Mouse (Mus musculus) monocyte, adult 2 months (primary cell): Measurements from ENCODE around the gene Adgrl2.

Source experiments
- DNase-seq, 2 experiments: peaks; one replicate each; pipeline ENCODE4 v3.0.0; 2022; ENCODE audit warnings: low spot score in 2 of 2, low read depth in 1 of 2

Adgrl2 gene

GRCm38 (mm10) chr3:148990531-148991003 lies at the start of gene Adgrl2:
Gene Adgrl2, minus strand, starts transcription at chr3:148990555.
- no peak for DNase-seq

DNA sequence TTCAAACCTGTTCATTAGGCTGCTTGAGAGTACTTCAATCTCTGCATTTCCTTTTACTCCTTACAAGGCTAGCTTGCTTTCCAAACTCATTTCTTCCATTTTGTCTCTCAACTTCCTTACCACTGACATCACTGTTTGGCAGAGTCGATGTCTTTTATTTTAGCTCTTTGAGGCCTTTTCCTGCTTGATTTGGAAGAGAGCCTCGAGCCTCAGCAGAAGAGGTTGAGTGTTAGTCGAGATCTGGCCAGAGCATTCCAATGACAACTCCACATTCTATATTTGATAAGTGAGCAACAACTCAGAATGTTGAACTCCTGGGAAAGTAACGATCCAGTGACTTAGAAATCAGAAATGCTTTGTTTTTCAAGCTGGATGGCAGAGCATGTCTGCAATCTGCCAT lies 48.4 kb upstream of the Adgrl2 start:
- no peak for DNase-seq

GRCm38 (mm10) chr3:149019925-149020324 lies 29.6 kb upstream of the Adgrl2 start:
- DNase-seq: no peak

GRCm38 (mm10) chr3:149009311-149009710 lies 19.0 kb upstream of the Adgrl2 start:
- DNase-seq: no peak

GRCm38 (mm10) chr3:149008634-149009023 lies 18.3 kb upstream of the Adgrl2 start:
- DNase-seq: no peak

GRCm38 (mm10) chr3:149007860-149008633 lies 17.7 kb upstream of the Adgrl2 start:
- no peak for DNase-seq

- no peak for DNase-seq
Measured at GRCm38 (mm10) chr3:149001364-149001763, 11.0 kb upstream of the Adgrl2 start.

- no peak for DNase-seq
Measured at GRCm38 (mm10) chr3:148998661-148999060, 8.3 kb upstream of the Adgrl2 start.

DNA sequence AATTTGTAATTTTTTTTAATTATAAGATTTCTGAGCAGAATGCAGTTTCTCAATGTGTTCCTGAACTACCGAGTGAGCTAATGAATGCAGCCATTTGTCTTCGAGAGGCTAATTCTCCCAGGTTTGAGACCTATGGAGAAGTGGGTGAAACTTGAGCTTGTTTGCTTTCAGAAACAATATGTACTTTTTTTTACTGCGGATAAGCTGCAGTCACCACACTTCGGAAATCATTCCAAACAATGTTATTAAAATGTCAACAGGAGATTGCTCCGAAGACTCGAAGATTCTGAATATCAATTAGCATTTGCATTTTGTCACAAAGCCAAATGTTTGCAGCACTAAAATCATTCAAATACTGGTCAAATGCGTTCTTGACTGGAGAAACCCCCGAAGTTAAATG lies 701 bp upstream of the Adgrl2 start:
- DNase-seq: no peak

DNA sequence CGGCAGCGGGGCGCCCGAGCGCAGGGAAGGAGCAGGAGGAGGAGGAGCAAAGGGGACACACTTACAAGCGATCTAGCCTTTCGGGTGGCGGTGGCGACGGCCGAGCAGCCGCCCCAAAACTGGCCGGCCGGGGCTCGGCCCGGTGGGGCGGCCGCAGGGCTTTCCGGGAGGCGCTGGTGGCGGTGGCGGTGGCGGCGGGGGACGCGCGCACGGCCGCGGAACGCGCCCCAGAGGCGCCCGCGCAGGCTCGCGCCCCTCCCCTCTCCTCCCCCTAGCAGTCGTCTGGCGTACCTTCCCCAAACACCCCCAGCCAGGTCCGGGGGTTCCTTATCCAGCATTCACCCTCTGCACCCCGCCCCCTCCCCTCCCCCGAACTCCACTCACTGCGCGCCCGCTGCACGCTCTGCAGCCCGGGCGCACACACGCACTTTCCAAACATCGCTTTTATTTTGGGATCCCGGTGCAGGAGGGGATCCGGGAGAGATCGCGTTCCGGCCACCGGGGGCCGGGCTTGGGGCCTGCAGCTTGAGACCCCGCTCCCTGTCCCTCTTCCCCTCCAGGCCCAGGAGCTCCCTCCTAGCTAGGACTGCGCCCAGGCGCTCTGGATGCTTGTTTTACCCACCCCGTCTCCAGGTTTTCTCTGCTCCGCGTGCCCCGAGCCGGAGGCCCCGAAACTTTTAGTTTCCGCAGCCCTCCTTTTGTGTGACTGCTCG lies 381 bp downstream of the Adgrl2 start:
- DNase-seq: no peak

GRCm38 (mm10) chr3:148988996-148989817 lies 1.1 kb downstream of the Adgrl2 start:
- DNase-seq: no peak

GRCm38 (mm10) chr3:148988293-148988995 lies 1.9 kb downstream of the Adgrl2 start:
- DNase-seq: no peak

DNA sequence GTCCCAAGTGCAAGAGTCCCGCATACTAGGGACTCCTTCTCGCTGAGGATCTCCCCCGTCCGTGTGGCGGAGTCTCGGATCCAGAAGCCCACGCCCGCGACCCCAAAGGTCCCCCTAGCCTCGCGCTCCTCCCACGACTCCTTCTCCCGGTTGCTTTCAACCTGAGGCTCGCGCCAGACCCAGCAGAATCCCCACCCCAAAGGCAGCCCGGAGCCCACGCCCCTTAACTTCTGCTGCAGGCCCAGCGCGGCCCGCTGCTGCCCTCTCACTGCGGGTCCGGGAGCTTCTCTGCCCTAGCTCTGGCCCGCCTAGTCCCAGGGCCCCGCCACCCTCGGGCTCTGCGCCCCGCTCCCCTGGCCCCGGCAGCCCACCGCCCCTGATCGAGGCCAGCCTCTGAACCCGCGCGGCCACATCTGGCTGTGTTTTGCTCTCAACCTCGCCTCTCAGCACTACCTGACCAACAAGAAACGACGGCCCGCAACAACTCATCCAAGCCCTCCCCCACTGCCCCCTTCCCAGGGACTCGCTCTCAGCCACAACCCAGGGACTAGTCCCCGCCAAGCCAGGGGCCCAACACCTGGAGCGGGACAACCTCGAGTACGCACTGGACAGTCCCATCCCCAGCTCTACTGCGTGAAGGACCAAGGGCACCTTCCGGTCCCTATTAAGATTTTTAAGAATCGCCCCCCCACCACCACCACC lies 2.6 kb downstream of the Adgrl2 start:
- DNase-seq: no peak

GRCm38 (mm10) chr3:148986894-148987590 lies 3.3 kb downstream of the Adgrl2 start:
- DNase-seq: no peak

DNA sequence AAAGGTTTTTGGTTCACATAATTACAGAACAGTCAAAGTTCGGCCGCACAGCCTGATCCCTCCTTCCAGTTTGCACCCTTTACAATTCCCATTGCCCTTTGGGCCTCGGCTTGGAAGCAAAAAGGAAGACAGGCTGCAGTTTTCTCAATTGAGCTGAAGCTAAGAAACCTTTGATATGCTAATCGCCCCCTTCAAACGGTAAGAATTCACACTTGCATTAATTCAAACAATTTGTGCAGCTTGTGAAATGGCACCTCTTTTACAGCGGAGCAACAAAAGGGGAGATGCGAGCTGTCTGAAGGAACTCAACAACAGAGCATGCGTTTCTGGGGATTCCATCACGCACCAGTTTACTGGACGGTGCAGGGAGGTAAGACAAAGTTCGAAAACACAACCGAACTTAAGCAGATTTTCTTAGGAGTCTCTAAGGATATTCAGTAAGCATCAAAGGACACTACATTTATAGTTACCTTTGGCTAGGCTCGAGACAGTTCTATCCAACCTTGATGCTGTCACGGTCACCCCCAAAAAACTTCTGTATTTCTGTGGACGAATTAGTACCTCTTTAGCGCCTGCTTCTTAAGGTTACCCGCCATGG lies 4.0 kb downstream of the Adgrl2 start:
- no peak for DNase-seq

DNA sequence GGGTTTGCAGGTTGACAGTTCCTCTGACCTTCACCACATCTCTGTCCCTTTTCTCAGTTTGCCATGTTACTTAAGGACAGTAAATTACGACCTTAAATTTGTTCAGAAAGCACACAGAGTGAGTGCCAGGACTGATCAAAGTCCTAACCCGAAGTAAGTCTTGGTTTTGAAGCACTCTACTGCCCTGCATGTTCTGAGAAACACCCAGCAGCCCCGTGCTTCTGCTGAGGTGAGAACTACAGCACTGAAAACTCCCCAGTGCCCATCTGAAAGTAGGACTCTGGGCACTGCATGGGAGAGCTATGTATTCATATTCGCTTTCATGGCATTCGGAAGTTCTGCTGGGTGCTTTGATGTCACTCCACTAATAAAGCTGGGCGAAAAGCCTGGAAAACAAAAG lies 6.0 kb downstream of the Adgrl2 start:
- DNase-seq: no peak

DNA sequence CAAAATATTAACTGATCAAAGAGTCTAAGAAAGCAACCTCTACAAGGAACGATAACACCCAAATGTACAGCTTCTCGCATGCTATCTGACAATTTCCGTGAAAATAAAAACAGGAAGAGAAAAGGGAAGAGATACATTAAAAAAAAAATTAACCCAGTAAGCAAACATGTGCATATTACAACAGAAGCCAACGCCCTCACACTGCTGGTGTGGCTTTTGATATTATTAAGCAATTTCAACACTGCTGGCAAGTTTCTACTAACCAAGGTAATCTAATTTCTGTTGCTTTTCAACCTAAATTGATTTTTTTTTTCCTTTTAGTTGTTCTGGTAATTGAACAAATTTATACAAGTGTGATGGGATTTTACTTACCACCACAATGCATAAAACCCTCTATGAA lies 8.0 kb downstream of the Adgrl2 start:
- DNase-seq: no peak

DNA sequence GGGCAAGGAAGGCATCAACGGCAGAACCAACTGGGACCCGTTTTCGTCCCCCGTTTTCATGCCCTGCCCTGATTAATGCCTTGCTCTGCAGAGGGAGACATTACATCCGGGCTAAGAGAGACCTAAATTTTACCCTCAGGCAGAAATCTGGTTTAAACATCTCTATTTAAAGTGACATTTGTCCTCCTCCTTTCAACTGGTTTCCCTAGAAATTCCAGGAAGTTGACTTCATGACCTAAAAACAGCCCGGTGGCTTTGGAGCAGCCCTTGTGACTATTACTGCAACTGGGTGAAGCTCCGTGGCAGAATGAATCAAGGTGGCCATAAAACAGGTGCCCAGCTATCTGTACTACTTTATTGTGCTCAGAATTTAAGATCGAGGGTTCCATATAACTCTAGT lies 8.6 kb downstream of the Adgrl2 start:
- no peak for DNase-seq

DNA sequence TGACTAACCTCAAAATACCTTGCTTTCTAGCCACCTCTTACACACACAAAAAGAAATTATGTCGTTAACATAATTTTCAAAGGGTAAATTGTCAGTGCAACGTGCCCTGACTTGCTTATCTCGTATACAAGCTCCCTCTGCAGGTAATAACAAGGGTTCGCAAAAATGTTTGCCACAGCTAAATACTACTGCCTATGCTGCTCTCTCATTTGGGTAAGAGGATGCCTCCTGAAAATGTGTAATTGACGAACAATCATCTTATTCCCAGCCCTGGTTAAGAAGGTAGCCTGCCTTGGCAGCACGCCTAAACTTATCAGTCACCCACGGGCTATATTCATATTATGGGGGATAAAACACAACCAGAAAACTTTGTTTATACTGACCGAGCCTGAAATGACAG lies 11.8 kb downstream of the Adgrl2 start:
- DNase-seq: no peak
